Mouse (Mus musculus) layer of hippocampus, postnatal 36 days (tissue): ENCODE results near the gene Ptk7. TPM values are rescaled to one million over a fixed set of nuclear protein-coding genes. Genes with fewer than 3 reads are reported as not detected.

Source experiments
- DNase-seq, 2 experiments: peaks; one replicate each; pipeline ENCODE4 v3.0.0; 2022
- total RNA-seq, 2 experiments: library from RNA; stranded (reverse); gene quantifications; 2 replicates each; pipeline ENCODE4 v1.2.3; 2021

Ptk7 gene
- total RNA-seq, 2 experiments from 2014 or later: 8.5 to 9.6 TPM

DNA sequence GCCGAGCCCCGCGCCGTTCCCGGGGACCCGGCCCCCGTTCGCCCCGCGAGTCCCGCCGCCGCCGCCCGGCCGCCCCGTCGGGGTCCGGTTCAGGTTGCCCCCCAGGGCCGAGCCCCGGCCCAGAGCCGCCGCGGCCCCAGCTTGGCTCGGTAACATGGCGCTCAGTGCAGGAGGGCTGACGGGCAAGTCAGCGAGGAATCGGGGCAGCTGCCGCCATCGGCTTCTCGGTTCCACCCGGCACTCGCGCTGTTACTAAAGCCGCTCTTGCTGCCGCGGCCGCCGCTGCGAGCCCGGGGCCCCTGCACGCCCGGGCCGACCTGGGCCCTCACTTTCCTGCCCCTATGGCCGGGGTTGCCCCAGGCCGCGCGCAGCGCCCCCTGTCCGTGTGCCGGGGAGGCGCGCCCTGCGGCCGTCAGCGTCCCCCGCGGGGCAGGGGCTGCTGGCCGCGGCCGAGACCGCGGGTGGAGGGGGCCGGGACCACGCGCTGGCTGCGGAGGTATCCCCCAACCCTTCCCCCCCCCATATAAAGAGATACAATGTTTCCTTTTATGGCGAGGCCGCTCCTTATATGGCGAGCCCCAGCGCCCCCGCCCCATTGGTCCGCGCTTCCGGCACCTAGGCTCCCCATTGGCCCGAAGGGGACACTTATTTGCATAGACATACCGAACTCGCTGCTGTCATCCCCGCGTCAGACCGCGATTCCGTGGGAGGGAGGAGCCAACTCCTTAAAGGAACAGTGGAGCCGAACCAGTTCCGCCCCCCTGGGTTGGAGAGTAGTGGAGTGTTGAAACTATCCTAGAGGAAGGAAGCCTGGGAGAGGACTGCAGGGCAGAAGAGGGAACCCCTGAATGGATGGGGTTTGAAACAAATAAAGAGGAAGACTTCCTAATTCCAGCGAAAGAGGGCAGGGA is 73.4 kb downstream of the Ptk7 start, which contains the start of gene Srf:
Gene Srf (minus strand): TSS at position 503 of the 911 bp plus-strand sequence.
- peak; percentile 97 for DNase-seq

DNA sequence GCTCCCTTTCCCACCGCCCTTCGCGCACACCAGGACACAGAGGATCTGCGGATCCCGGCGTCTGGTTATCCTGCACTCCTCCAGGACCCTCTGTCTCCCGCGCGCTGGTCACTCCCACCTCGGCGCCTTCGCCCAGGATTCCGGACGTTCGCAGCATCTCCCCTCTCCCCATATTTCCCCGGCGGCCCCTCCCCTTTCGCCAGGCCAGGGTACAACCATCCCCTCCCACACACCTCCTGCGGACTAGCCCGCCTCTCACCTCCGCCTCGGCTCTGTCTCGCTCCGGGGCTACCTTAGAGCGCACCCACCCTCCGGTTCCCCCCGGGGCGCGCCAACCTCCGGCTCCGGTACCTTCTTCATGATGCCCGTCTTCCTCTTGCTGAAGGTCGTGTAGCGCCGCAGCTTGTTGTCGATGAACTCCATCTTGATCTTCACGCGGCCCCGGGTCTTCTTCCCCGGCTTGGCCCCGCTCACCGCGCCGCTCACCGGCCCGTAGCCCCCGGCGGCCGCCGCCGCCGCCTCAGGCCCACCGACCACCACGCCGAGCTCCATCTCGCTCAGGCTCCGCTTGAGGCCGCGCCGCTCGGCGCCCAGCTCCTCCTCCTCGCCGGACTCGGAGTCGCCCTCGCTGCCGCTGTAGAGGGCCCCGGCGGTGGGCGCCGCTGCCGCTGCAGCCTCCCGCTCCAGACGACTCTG is 74.2 kb downstream of the Ptk7 start:
- DNase-seq: peak; percentile 54 to 58

DNA sequence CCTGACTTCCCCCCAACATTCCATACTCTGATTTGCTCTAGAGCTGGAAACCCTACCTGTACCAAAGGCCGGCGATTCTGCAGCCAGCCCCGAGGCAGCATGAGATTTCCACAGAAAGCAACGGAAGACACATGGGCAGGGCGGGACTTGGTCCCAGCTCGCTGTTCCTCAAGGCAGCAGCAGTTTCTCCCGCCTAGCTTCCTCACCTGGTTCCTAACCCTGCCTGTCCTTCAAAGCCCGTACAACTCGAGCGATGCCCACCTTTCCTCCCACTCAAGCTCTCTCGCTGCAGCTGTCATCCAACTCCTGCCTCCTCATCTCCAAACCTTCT is 74.7 kb downstream of the Ptk7 start:
- no peak for DNase-seq

DNA sequence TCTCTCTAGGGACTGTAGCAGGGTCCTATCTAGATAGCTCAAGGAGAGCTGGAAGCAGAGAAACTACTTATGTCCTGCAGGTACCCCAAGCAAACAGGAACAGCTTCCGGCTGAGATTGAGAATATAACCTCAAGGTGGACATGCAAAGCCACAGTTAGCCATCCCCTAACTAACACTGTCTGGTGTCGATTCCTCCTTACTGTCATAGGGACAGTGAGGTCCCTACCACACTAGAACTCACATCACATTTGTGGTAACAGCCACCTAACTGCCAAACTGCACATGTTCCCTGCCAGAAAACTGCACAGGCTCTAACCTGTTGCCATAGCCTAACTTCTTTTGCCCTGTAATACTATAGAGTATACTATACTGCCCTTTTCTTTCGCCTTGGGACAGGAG is 75.4 kb downstream of the Ptk7 start:
- no peak for DNase-seq

DNA sequence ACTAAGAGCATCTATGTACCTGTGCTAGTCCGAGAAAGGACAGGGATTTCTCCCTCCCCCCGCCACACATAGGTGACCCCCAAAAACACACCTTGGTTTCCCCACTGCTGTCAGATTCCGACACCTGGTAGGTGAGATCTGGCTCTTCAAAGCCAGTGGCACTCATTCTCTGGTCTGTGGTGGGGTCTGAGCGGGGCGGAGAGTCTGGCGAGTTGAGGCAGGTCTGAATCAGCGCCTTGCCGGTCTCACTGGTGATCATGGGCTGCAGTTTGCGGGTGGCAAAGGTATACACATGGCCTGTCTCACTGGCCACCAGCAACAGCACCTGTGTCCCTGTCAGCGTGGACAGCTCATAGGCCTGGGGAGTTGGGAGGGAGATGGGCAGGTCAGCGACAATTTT is 75.8 kb downstream of the Ptk7 start:
- no peak for DNase-seq

DNA sequence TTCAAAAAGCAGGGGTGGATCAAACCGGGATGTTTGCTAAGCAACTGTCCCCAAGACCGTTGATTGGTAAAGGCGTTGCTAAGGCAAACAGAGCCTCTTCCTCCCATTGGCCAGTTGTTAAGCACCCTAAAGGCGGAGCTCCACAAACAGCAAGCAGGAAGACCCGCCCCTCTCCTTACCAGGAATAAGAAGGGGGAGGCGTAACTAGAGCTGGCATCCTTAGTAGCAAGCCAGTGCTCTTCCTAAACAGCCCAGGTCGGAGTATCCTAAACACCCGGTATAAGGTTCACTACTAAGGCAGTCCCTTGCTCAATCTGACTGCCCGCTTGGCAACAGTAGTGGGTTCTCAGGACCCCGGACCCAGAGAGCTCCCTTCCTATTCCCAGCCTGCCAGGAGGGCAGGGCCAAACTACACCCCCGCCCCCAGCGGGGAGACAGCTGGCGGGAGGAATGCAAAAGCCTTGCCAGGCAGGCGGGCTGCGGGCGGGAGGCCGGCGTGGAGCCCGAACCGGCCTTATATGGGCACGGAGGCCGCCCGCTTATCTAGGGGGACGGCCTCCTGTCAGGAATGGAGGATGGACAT is 76.4 kb downstream of the Ptk7 start:
- DNase-seq: peak; percentile 93 to 94

DNA sequence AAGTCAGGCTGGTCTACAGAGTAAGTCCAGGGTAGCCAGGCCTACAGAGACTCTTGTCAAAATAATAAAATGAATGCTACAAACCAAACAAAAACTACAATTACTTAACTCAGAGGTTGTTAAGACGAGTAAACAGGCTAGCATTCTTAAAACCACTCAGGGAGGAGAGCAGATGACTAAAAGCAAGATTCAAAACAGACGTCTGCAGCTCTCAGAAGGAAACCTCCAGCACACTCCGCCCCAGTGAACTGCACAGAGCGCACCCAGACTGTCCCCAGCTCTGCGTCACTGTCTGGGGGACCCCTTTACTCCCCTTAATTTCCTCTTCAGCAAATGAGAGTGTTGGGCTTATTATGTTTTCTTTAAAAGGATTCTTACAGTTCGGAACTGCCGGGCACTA is 77.2 kb downstream of the Ptk7 start:
- no peak for DNase-seq

GRCm38 (mm10) chr17:46551369-46551768 is 77.9 kb downstream of the Ptk7 start:
- DNase-seq: no peak

DNA sequence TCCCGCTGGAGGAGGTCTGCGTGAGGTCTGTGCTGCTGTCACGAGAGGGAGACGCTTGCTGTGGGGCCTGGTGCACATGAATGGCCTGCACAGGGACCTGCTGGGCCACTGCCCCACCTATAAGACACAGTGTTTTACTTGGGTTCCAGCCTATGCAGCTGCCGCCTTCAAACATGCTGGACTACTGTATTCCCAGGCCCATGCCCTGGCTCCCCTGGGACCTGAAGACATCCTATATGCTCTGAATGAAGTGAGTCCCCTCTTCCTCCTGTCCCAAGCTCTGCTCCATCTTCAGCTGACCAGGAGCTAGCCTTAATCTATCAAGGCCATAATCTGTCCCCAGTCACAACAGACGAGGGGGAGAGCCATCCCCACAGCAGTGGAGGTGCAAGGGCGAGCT is 78.4 kb downstream of the Ptk7 start:
- no peak for DNase-seq

- DNase-seq: no peak
These were observed 79.7 kb downstream of the Ptk7 start for GRCm38 (mm10) chr17:46549642-46550041.

DNA sequence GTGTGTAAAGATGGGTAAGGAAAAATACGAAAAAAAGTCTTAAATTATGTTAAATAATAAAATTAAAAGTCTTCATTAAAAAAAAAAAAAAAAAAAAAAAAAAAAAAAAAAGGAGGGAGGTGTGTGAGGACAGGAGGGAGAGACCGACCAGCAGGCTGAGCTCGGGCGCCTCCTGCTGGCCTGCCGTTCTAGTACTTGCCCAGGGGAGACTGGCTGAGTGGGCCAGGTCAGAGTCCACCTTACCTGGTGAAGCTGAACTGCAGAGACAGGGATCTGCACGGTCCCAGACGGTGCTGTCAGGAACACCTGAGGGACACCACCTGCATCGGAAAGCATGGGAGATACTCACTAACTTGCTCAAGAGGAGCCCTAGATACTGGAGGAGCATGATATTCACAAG is 80.1 kb downstream of the Ptk7 start:
- no peak for DNase-seq

DNA sequence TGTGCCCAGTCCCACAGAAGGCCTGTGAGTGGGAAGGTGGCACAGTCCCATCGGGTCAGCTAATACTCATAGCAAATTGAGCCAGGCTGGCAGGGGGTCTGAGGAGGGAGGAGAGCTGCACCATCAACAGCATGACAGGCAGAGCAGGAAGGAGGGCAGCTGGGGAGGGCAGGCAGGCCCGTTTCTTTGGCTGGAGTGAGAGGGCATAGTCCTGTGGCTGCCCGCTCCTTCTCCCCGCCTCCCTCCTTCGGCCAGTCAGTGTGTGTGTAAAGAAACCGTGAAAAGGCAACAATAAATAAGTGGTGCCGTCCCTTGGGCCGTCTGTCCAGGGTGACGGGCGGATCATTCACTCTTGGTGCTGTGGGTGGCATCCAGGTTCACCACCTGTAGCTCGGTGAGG is 80.6 kb downstream of the Ptk7 start:
- DNase-seq: no peak

DNA sequence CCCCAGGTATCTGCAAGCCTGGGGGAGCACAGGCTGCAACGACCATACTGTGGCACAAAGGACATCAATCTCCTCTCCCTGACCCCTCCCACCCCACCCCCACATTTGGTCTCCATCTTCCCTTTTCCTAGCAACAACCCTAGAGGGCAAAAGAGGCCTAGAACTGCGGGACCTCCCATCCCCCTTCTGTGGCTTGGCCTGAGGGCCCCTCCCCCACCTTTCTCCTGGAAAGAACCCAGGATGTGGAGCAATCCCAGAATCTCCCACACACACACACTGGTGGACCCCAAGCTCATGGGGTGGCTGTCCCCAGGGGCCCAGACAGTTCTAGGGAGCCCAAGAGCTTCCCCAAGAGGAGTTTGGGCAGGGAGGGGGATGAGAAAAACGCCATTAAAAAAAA is 81.4 kb downstream of the Ptk7 start:
- no peak for DNase-seq

DNA sequence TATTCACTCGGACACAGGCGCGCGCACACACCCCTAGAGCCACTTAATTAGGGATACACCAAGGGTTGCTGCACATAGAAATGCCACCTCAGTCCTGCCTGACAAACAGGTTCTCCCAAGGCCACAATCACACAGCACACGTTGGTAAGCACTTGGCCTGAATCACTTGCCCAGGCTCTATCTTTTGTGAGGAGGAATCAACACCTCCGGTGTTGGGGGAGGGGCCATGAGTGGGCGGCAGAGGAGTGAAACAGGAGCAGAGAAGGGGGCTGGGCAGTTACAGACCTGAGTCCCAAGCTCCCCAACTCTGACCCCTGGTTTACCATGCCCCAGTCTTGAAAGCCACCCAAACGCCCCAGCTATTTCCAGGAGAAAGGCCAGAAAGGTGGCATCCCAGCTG is 82.3 kb downstream of the Ptk7 start:
- no peak for DNase-seq

DNA sequence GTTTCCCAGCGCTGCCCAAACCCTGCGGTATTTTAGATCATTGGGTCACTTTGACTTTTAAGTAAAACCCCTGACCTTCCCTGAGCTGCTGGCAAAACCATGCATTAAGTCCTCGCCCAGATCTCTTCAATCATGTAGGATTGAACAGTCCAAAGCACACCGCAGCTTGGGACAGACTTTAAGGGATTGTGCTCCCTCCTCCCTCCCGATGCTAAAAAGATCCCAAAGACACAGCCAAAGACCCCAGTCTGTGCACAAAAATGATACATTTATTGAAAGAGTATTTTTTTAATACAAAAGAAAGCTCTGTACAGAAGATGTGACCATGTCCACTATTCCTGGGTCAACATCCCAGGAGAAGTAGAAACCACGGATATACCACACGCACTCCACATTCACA is 82.7 kb downstream of the Ptk7 start:
- DNase-seq: no peak

DNA sequence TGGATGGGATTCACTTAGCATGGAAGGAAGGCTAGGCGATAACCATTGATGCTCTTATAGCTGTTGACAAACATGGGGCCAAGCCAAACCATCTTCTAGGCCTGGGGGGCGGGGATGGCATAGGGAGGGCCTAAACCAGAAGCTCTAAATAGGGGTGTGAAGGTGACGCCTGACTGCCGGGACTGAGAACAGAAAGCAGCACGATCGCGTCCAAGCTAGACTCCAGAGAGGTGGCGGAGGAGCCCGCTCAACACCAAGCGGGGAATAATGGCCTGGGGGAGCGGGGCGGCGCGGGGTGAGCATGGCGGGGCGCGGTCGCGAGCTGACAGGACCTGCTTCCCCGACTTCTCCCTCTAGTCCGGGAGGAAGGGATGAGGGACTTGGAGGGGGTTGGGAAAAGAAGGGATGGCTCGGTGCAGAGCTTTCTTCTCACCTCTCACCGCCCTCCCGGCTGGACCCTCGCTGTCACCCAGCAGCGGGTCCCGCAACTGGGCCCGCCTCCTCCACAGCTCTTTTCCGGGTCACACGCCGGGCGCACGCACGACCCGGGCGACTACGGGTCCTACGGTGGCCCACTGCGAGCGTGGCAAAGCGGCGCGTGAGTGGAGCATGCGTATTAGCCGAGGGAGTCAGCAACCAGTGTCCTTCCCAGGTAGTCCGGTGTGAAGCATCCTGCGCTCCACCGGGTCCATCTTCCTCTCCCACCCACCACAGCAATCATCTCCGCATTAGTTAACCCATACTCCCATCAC is 83.3 kb downstream of the Ptk7 start, which contains the start of gene Cul9:
Gene Cul9 (minus strand): TSS at position 576 of the 752 bp plus-strand sequence.
- peak; percentile 89 to 91 for DNase-seq

DNA sequence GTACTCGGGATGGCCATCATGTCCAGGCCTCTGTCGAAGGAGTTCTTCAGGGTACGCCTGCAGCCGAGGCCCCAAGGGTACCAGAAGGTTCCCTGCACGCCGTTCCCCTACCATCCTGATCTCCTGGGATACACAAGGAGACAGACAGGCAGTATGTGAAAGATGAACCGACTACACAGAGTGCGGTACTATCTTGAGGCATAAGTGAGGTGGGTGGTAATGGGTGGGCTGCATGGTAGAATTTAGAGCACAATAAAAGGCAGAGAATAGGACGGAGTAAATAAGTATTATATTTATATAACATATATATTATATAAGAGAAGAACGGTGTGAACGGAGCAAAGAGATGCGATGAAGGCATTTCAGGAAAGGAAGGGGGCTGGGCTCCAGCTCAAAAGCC is 85.6 kb downstream of the Ptk7 start:
- DNase-seq: no peak

DNA sequence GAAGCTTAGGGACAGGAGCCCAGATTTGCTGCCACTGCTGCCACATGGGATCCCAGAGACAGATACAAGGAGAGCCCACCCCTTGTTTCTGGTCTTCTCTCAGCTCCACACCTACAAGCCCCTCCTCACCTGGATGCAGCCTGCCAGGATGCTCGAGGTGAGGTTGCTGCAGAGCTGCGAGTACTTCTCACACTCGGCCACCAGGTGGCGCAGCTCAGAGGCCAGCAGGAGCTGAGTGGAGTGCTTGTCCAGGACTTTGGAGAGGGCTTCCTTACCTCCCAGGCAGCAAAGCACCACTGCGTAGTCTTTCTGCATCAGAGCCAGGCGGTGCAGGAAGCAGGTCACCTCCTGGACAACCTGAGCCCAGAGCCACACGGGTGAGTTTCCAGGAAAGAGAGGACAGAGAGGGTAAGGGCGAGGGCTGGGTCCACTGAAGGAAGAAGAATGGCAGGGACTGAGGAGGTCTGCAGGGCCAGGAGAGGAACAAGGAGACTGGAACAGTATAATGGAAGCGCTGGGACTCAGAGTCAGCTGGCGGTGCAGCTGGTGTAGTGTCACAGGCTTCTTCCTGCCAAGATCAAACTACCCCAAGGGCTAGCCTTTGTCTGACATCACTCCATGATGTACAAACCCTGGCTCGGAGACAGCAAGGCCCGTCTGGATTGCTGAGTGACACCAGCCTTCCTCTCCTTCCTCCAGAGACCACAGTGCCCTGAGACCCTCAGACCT is 103.6 kb downstream of the Ptk7 start:
- peak; percentile 51 to 58 for DNase-seq

DNA sequence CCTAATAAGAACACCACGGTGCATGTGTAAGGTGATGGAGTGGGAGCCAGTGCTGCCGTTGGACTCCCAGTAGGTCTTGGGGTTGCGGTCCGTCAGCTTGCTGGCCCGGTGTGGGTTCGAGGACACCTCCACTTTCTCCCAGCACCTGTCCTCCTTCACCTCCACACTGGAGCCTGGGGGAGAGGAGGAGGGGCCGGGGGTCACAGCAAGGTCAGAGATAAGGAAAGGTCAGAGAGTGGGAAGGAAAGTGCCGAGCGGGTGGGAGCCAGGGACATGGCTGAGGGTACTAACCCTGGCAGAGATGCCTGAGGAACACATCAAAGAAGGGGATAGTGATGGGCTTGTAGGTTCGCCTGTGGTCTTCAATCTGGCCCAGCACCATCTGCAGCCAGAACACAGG is 104.2 kb downstream of the Ptk7 start:
- no peak for DNase-seq

DNA sequence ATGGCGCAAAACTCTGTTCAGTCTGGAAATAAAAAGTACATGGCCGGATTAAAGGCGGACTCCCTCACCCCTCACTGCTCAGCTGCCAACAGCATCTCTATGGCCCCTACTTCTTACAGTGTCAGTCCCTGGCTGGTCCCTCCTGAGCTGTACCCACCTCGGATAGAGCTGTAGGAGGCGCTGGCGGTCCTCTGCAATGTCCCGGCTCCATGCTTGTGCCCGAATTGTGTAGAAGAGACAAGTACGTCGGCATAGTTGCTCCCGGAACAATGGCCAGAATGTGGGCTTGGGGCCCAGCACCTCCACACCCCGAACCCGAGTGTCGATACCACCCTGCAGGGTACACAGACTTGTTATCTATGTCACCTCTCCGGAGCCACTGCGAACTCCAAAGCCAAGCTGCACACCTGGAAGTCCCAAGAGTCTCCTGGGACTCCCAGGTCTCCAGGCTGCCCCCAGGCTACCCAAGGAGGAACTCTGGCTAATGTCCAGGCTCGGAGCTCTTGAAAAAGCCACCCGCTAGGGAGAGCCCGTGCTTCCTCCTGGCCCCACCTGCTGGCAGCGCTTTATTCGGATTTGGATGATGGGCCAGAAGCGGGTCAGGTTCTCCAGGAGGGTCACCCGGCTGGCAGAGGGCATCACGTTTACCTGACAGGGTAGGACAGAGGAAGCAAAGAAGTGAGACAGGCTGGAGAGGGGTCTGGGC is 107.2 kb downstream of the Ptk7 start:
- DNase-seq: no peak

DNA sequence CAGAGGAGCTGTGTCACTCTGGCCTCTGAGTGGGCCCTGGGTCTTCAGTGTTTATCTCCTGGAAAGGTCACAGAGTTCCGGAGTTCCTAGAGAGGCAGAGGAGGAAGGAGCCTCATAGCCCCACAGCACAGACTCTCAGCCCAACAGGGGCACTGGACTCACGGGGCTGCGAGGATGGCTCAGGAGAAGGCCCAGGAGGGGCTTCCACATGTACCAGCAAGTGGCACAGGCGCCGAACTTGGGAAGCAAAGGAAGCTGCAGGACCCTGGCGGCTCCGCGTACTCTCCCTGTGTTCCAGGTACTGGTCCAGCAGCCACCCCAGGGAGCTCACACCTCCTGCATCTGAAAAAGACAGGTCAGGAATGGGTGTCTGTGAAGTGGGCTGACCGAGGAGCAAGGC is 108.1 kb downstream of the Ptk7 start:
- no peak for DNase-seq
